Mouse (Mus musculus): Measurements from ENCODE around the gene St7l. TPM values are rescaled to one million over a fixed set of nuclear protein-coding genes. Genes with fewer than 3 reads are reported as not detected.

St7l gene
- polyA plus RNA-seq, 1 experiment from 2014 or later = 33.7 TPM

DNA sequence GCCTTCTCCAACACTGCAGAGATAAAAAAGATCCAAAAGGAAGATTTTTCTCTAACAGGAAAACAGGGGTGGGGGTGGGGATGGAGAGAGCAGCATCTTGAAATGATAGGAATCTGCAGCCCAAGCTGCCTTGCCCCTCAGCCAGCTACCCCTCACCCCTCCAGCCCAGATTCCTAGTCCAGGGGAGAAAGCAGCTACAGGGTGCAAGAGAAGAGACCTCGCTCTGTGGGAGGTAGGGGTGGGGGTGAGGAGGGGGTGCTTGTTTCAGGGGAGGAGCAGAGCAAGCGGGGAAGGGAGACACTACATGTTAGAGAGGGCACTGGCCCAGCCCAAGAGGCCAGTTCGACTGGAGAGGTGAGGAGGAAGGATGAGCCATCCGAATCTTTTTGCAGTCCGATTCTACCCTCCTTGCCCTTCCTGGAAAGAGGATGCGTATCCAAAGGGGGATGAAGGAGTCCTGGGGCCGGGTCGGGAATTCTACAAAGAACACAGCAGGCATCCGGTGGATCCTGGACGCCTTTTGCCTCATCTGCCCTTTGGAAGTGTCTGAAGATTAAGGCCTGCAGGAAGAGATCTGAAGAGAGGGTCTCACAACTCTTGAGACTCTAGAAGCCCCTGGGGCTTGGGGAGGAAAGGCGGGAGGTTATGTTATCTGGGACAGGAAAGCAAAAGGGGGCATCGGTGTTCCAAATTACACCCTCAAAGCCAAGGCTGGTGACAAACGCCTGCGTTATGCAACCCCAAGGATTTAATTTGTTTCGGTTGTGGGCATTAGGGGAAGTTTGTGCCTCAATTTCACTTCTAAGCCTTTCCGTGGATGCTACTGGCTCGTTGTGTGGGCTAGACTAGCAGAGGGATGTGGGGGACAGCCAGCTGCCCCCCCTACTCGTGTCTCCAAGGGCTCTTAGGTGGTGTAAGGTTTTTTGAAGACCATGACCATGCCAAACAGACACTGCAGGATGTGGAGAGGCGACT, 96.5 kb downstream of the St7l start:
- Histone ChIP-seq H3K36me3 (replicated peaks) (peaks cover 7% of the 10 kb centered on the region), H3K27me3 (ENCODE audit: poor library complexity, severe bottlenecking) (peaks cover 76% of the 10 kb centered on the region), H3K27ac (no peak overlapping the region), H3K4me3 (peak overlapping the region; percentile 55), H3K4me1 (peaks cover 55% of the 10 kb centered on the region), H3K9me3 (no peaks in the 10 kb centered on the region)
- no peak for DNase-seq (ENCODE audit: extremely low spot score, low spot score)
- WGBS = 5% methylated on average over 19 of the region's 19 CpGs

DNA sequence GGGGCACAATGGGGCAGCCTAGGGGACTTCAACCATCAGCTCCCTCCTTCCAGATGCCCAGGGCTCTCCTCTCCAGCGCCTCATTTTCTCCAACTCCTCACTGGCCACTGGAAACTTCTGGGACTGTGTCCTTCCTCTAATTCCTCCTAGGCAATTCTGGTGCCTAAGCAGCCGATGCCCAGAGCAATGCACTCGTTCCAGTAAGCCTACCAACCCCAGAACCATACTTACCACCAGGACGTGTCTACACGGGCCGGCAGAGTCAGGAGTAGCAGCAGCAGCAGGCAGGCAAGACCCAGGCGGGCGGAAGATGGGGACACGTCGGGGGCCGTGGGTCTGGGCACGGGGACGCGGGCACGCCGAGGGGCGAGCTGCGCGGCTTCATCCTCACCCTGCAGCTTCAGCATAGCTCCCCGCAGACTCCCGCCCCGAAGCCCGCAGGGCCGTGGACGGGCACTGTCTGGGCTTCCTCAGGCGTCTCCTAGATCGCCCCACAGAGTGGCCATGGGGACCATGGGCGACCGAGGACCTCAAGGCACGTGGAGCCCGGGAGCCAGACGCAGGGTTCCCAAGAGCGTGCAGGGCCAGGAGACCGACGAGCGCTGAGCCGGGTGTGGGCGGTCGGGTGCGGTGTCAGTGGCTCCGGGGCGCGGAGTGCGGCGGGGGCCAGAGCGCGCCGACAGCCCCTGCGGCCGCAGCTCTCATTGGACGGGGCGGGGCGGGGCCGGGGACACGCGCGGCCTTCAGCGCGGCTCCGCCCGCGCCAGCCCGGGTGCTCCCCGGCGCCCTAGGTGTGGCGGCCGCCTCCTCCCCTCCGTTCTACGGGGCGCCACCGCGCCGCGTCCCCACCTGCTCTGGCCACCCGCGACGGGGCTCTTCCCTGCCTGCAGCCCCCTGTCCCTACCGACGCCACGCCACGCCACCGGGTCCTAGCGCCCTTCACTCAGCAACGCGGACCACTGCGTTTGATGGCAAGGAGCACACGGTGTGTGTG, 97.6 kb downstream of the St7l start, which contains the start of gene Wnt2b:
Gene Wnt2b (minus strand): TSS at position 856 of the 994 bp plus-strand sequence.
- H3K4me3 ChIP-seq = peak within 1 kb of the TSS; percentile 55
- DNase-seq (ENCODE audit: extremely low spot score, low spot score) = no peak
- peak within 1 kb of the TSS; percentile 63 for H3K27ac ChIP-seq
- H3K9me3 ChIP-seq = no peaks in the 10 kb centered on the region
- peaks cover 87% of the 10 kb centered on the region for H3K27me3 ChIP-seq (ENCODE audit: poor library complexity, severe bottlenecking)
- H3K36me3 ChIP-seq (replicated peaks) = peaks cover 2% of the 10 kb centered on the region; the same call in 1 of the 2 replicates
- H3K4me1 ChIP-seq = peaks cover 53% of the 10 kb centered on the region
- 2% methylated on average over 79 of the region's 87 CpGs for WGBS

DNA sequence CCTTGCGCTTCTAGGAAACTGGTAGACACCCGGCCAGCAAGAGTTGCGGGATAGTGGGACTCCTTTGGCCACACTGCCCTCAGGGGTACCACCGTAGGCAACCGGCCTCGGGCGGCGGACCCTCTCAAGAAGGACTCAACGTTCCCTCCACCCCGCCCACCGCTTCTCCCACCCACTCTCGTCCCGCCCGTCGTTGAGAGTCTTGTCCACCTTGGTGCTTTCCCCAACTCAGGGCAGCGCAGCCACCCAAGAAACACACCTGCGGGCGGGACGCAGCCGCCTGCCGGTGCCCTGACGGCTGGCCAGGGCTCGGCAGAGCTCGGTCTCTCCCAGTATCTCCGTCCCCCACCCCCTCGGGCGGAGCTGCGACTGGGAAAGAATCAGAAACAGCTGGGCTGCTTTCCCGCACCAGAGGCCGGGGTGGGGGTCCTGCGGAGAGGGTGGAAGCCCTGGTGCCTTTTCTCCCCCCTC, 98.4 kb downstream of the St7l start:
- Histone ChIP-seq H3K4me3 (peak overlapping the region; percentile 55), H3K27ac (peak overlapping the region; percentile 63; the same call in 1 of the 2 replicates), H3K4me1 (peaks cover 58% of the 10 kb centered on the region), H3K9me3 (no peaks in the 10 kb centered on the region), H3K27me3 (ENCODE audit: poor library complexity, severe bottlenecking) (peaks cover 95% of the 10 kb centered on the region), H3K36me3 (replicated peaks) (no peaks in the 10 kb centered on the region)
- WGBS = 1% methylated on average over 31 of the region's 31 CpGs
- DNase-seq (ENCODE audit: extremely low spot score, low spot score) = peak; percentile 50

DNA sequence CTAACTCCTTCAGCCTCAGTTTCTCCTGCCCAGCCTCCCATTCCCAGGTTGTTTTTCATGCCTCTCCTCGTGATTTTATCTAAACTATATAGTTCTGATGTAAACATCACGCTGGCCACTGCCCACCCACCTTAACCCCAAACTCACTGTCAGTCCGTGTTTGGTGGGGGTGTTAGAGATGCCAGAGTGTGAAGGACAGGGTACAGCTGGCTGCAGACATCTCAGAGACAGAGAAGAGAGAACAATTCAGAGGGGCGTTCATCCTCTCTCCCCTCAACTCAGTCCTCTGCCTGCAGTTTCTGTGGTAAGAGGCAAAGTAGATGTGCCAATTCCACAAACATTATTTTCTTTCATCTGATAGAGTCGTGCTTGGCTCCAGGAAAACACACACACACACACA, 99.1 kb downstream of the St7l start:
- no peak for DNase-seq (ENCODE audit: extremely low spot score, low spot score)
- H3K4me3 ChIP-seq = no peak overlapping the region

DNA sequence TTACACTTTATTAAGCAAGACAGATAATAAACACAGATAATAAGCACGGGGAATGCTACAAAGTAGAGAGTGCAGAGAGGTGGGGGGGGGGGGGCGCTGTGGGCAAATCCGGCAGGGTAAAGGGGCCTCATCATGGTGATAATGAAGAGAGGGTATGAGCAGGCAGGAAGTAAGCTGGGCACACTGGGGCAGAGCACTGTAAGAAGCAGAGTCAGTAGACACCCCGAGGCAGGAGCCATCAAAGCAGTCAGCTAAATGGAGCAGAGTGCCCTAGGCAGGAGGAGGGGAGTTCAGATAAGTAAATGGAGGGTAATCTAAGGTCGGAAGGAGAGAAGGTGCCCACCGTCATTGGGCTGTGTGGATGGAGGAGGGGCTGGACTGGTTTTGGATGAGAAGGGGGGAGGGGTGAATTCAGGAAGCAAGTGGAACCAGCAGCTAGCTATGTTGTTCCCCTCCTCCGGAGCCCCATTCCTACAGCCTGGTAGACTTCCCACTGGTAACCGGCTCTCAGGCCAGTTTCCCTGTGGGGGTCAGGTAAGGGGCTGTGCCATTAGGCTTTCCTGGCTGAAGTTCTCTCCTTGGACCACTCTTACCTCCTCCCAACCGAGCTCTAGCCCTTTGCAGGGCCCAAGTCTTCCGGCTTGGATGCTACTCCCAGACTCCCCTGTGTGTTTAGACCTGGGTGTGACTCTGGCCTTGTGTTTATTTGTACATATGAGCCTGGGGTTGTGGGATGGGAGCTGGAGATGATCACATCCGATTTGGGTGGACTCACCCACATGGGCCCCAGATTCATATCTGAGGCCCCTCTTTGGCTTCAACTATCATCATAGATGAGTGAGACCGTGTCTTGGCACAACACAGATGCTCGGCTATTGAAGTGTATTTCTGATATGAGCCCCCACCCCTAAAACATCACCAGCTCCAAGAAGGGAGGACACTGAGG, 99.8 kb downstream of the St7l start:
- peaks cover 89% of the 10 kb centered on the region for H3K27me3 ChIP-seq (ENCODE audit: poor library complexity, severe bottlenecking)
- WGBS = 27% methylated on average over 13 of the region's 13 CpGs
- no peak overlapping the region for H3K4me3 ChIP-seq
- peaks cover 73% of the 10 kb centered on the region for H3K4me1 ChIP-seq
- no peak for DNase-seq (ENCODE audit: extremely low spot score, low spot score)
- no peaks in the 10 kb centered on the region for H3K36me3 ChIP-seq (replicated peaks)
- H3K27ac ChIP-seq = no peak overlapping the region
- H3K9me3 ChIP-seq = no peaks in the 10 kb centered on the region

More for the DNA sequence above, 99.1 kb downstream of the St7l start:
- WGBS = 7% methylated on average over 5 of the region's 5 CpGs
- Histone ChIP-seq H3K27me3 (ENCODE audit: poor library complexity, severe bottlenecking) (peaks cover 96% of the 10 kb centered on the region), H3K9me3 (no peaks in the 10 kb centered on the region), H3K27ac (no peak overlapping the region), H3K36me3 (replicated peaks) (no peaks in the 10 kb centered on the region), H3K4me1 (peaks cover 65% of the 10 kb centered on the region)

DNA sequence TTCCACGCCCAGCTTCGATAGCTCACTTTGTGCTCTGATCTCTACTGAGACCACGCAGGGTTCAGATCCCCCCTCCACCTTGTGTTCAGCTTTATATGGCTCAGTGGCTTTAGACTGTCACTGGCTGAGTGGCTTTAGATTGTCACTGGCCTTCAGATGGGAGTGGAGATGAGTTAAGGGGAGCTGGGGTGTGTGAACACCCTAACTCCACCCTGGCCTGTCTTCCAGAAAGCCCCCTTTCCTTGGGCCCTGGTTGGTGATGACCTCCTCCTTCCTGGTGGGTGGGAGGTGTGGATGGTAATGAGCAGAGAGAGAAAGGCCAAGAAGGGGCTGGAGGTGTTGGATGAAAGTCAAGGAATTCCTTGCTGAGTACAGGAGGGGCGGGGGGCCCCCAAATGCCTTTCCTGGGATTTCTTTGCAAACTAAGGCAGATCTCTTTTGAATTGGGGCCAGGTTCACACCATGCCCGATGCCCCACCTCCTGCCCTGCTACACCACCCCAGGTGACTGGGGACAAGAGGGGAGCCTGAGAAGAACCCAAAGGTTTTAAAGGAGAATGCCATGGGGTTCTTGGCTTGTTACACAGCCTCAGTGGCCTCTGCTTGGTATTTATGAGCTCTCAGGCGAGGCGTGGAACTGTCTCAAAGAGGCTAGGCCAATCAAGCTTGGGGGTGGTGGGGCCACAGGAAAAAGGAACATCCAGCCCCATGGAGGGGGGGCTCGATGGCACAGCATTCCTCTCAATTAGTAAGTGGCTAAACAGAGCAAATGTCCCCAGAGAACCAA, 101.5 kb downstream of the St7l start:
- Histone ChIP-seq H3K9me3 (peaks cover 1% of the 10 kb centered on the region; the same call in 1 of the 2 replicates), H3K27ac (no peak overlapping the region), H3K4me1 (peaks cover 68% of the 10 kb centered on the region), H3K36me3 (replicated peaks) (no peaks in the 10 kb centered on the region), H3K27me3 (ENCODE audit: poor library complexity, severe bottlenecking) (peaks cover 77% of the 10 kb centered on the region), H3K4me3 (no peak overlapping the region)
- no peak for DNase-seq (ENCODE audit: extremely low spot score, low spot score)
- 80% methylated on average over 8 of the region's 8 CpGs for WGBS

DNA sequence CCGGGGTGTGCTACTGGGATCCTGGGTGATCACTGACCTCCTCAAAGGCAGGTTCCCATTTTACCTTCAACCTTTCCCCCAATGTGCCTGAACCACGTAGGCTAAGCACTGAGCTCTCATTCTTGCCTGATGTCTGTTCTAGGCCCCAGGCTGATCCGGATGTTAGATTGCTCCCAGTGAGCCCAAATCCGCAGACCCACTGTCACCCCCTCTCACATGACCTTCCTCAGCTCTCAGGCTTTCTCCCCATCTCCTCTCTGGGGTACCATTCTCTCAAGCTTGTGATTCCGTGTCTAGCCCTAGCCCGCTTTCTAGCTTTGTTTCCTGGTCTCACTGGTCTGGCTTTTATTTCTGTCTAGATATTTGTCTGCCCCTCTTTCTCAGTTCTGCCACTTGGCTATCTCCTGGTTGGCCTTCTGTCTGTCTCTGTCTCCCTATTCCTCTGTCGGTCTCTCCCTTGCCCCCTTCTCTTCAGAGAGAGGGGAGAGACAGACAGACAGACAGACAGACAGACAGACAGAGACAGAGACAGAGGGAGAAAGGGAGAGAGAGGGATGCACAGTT, 102.3 kb downstream of the St7l start:
- peaks cover 60% of the 10 kb centered on the region for H3K4me1 ChIP-seq
- H3K27me3 ChIP-seq (ENCODE audit: poor library complexity, severe bottlenecking) = peaks cover 69% of the 10 kb centered on the region
- no peak for DNase-seq (ENCODE audit: extremely low spot score, low spot score)
- peaks cover 9% of the 10 kb centered on the region; the same call in 1 of the 2 replicates for H3K9me3 ChIP-seq
- no peak overlapping the region for H3K27ac ChIP-seq
- 83% methylated on average over 7 of the region's 7 CpGs for WGBS
- no peaks in the 10 kb centered on the region for H3K36me3 ChIP-seq (replicated peaks)
- no peak overlapping the region for H3K4me3 ChIP-seq

DNA sequence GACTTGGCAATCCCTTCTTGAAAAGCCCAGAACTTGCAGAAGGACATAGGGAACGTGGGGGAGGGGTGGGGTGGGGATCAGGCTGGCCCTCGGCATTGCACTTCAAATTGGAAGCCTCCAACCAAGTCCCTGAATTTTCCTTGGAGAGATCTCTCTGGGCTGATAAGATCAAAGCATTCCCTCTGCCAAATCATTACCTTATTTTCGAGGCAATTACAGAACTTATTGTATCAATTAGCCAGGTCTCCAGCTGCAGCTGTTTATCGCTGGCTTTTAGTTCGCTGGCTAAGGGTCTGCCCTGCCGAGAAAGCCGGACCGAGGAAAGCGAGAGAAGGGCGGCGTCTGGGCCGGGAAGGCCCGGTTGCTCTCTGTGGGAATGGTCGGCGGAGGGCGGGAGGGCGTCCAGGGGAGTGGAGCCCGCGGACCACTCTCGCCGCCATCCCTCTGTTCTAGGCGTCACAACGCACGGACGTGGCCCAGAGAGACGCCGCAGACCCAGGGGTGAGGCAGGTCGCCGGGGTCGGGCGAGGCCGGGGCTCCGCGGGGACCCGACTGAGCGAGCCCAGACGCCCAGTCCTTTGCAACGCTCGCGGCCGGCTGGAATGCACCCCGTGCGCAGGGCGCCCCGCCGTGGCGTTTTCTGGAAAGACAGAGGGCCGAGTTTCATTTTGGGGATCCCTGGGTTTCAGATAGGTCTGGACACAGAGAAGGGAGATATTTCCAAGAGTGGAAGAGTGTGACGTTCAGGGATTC, 103.9 kb downstream of the St7l start:
- H3K36me3 ChIP-seq (replicated peaks) = no peaks in the 10 kb centered on the region
- DNase-seq (ENCODE audit: extremely low spot score, low spot score) = peak; percentile 86
- peak overlapping the region; percentile 62 for H3K4me3 ChIP-seq
- peaks cover 43% of the 10 kb centered on the region for H3K4me1 ChIP-seq
- H3K27ac ChIP-seq = peak overlapping the region; percentile 86
- peaks cover 11% of the 10 kb centered on the region; the same call in 1 of the 2 replicates for H3K9me3 ChIP-seq
- under 1% methylated on average over 49 of the region's 49 CpGs for WGBS
- H3K27me3 ChIP-seq (ENCODE audit: poor library complexity, severe bottlenecking) = peaks cover 53% of the 10 kb centered on the region

Measured in forebrain, embryonic 10.5 days (tissue).